Mouse (Mus musculus) midbrain, embryonic 11.5 days (tissue): ENCODE data around the gene Ttf2. TPM values are rescaled to one million over a fixed set of nuclear protein-coding genes. Genes with fewer than 3 reads are reported as not detected.

Experiments
- ATAC-seq: fragments of 200-750 bp; cut with Nextera tagmentation; 2 replicates; pipeline ENCODE4 v1.8.0; 2017; ENCODE audit warnings: moderate TSS enrichment, moderate library complexity; ENCODE audit not compliant: low FRiP score
- DNase-seq: peaks from one replicate; pipeline ENCODE4 v3.0.0; 2015; ENCODE audit warnings: low spot score; ENCODE audit errors: missing footprints
- H3K27ac ChIP-seq: fragments of 300-500 bp; sonication (generic); 2 replicates; pipeline ENCODE4 v1.5.1; 2014; ENCODE audit warnings: low read depth, low read length
- H3K27me3 ChIP-seq: fragments of 300-500 bp; sonication (generic); 2 replicates; pipeline ENCODE4 v1.6.1; 2014; ENCODE audit warnings: mild to moderate bottlenecking, low read length, moderate library complexity, mixed read lengths; ENCODE audit not compliant: control insufficient read depth, insufficient read depth
- H3K36me3 ChIP-seq: fragments of 300-500 bp; sonication (generic); 2 replicates; pipeline ENCODE4 v1.6.1; 2014; ENCODE audit warnings: mild to moderate bottlenecking, low read length, moderate library complexity, mixed read lengths; ENCODE audit not compliant: control insufficient read depth, insufficient read depth
- H3K4me1 ChIP-seq: fragments of 300-500 bp; sonication (generic); 2 replicates; pipeline ENCODE4 v1.6.1; 2014; ENCODE audit warnings: low read length; ENCODE audit not compliant: control insufficient read depth, insufficient read depth
- H3K4me2 ChIP-seq: fragments of 300-500 bp; sonication (generic); 2 replicates; pipeline ENCODE4 v1.6.1; 2014; ENCODE audit warnings: mild to moderate bottlenecking, moderate library complexity
- H3K4me3 ChIP-seq: fragments of 300-500 bp; sonication (generic); 2 replicates; pipeline ENCODE4 v1.5.1; 2014; ENCODE audit warnings: low read depth, low read length
- H3K9ac ChIP-seq: fragments of 300-500 bp; sonication (generic); 2 replicates; pipeline ENCODE4 v1.6.1; 2014; ENCODE audit warnings: low read length
- H3K9me3 ChIP-seq: fragments of 300-500 bp; sonication (generic); 2 replicates; pipeline ENCODE4 v1.6.1; 2016; ENCODE audit warnings: low read length; ENCODE audit not compliant: control insufficient read depth
- WGBS: fragments of 180-500 bp; shearing (Covaris S2); extraction: QIAGEN DNeasy Blood & Tissue Kit; methylation state at CpG from one replicate; pipeline ENCODE4 v1.1.7; 2014; 5-methylcytosine and 5-hydroxymethylcytosine counted together
- polyA plus RNA-seq: library from polyadenylated mRNA; unstranded; fragments of >200 nt; fragmentation: Nextera tagmentation; extraction: Ambion mirVana; gene quantifications from 2 replicates; pipeline ENCODE4 v1.2.1, GENCODE M21; 2014

Gene Ttf2
- polyA plus RNA-seq, 1 experiment from 2014 or later: 26.9 TPM

DNA sequence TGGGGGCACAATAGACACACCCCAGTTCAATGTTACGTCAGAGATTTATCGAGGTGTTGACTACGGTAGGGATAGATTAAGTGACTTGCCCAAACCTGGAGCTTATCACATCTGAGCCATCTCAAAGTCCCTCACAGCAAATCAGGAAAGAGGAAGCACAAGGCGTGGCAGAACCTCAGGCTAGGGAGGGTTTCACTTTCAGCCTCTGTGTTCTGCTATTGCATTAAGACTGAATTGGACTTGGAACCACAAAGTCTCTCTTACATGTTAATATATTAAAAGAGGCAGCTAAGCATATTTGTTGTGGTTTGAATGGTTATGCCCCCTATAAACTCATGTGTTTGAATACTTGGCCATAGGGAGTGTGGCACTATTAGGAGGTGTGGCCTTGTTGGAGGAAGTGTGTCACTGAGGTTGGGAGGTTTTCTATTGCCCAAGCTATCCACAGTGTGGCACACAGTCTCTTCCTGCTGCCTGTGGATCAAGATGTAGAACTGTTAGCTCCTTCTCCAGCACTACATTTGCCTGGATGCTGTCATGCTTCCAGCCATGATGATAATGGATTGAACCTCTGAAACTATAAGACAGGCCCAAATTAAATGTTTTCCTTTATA, 41.2 kb upstream of the Ttf2 start:
- H3K4me1 ChIP-seq: peaks cover 3% of the 10 kb centered on the region; the same call in 1 of the 2 replicates
- no peak overlapping the region for H3K4me2 ChIP-seq
- 95% methylated on average over 4 of the region's 4 CpGs for WGBS
- no peak overlapping the region for H3K4me3 ChIP-seq
- peak; percentile 37 for DNase-seq
- no peaks in the 10 kb centered on the region for H3K27me3 ChIP-seq
- H3K9ac ChIP-seq: no peak overlapping the region
- no peak for ATAC-seq
- no peak overlapping the region for H3K27ac ChIP-seq
- no peaks in the 10 kb centered on the region for H3K9me3 ChIP-seq
- no peaks in the 10 kb centered on the region for H3K36me3 ChIP-seq

GRCm38 (mm10) chr3:101007112-101007782, 37.8 kb upstream of the Ttf2 start:
- H3K36me3 ChIP-seq: no peaks in the 10 kb centered on the region
- no peaks in the 10 kb centered on the region for H3K9me3 ChIP-seq
- no peak overlapping the region for H3K4me3 ChIP-seq
- 79% methylated on average over 5 of the region's 5 CpGs for WGBS
- no peaks in the 10 kb centered on the region for H3K4me1 ChIP-seq
- DNase-seq: no peak
- no peak overlapping the region for H3K9ac ChIP-seq
- no peak for ATAC-seq
- H3K27me3 ChIP-seq: no peaks in the 10 kb centered on the region
- no peak overlapping the region for H3K4me2 ChIP-seq
- no peak overlapping the region for H3K27ac ChIP-seq

DNA sequence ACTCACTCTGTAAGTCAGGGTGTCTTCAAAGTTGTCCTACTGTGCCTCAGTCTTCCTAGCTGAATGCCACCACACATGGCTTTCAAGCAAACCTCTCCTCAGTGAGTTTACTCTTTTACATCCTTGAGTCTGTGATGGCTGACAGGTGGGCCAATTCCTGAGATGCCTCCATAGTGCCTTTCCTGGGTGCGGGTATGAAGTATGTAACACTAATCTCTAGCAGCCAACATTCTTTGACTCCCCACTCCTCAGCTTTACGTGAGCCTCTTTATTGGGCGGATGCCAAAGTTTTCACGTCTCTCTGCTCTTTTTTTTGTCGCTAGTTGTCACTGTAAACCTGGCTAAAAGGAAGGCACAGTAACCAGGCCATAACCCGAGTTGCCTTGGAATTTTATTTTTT, 35.9 kb upstream of the Ttf2 start:
- DNase-seq: peak; percentile 31
- no peak overlapping the region for H3K4me2 ChIP-seq
- no peak overlapping the region for H3K9ac ChIP-seq
- no peaks in the 10 kb centered on the region for H3K36me3 ChIP-seq
- no peak overlapping the region for H3K4me3 ChIP-seq
- WGBS: 88% methylated on average over 6 of the region's 6 CpGs
- no peak for ATAC-seq
- no peaks in the 10 kb centered on the region for H3K27me3 ChIP-seq
- H3K4me1 ChIP-seq: no peaks in the 10 kb centered on the region
- no peaks in the 10 kb centered on the region for H3K9me3 ChIP-seq
- no peak overlapping the region for H3K27ac ChIP-seq

DNA sequence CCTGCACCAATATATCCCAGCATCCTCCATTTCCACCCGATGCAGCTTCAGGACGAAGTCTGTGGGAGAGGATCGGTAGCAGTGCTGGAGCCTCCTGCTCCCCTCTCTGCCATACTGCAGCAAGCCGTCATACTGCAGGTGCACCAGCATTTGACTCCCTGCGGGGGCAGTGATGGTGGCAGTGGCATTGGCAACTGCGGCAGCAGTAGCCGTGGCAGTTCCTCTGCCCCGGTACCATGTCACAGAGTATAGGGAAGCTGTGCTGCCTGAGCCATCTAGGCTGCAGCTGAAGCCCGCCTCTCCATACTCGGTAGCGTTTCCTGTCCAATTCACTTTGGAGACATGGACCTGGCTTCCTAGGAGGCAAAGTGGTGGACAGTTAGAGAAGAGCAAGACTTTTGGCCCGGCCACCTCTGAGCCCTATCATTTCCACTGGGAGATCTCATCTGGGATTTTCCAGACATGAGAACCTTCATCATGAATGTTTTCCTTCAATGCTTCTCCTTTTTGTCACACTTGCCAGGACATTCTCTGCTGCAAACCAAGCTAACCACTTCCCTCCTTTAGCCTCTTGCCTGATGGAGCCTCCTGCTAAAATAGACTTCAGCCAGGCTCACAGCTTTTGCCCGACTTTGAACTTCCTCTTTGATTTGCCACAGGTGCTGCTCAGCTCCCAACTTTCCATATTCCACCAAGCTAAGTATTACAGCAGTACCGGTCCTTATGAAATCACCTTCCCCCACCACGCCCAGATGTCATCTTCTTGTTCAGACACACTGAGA, 34.3 kb upstream of the Ttf2 start:
- H3K27ac ChIP-seq: no peak overlapping the region
- no peak for DNase-seq
- H3K36me3 ChIP-seq: no peaks in the 10 kb centered on the region
- no peak for ATAC-seq
- H3K4me3 ChIP-seq: no peak overlapping the region
- H3K4me2 ChIP-seq: no peak overlapping the region
- no peak overlapping the region for H3K9ac ChIP-seq
- no peaks in the 10 kb centered on the region for H3K4me1 ChIP-seq
- H3K9me3 ChIP-seq: no peaks in the 10 kb centered on the region
- 87% methylated on average over 15 of the region's 15 CpGs for WGBS
- no peaks in the 10 kb centered on the region for H3K27me3 ChIP-seq

DNA sequence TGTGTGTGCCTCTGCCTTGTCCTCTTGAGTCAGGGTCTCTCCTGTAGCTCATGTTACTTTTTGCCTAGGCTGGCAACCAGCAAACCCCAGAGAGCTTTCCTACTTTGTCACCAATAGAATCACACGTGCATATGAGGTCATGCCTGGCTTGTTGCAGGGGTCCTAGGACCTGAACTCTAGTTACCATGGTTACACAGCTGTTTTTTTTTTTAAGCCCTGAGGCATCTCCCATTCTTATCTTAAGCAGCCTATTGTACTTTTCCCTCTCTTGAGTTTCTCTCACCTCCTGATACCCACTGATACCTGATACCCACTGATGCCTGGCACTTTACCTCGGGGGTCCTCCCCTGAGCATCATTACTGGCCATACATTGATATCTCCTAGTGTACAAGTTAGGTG, 30.3 kb upstream of the Ttf2 start:
- Histone ChIP-seq H3K4me1 (no peaks in the 10 kb centered on the region), H3K27ac (no peak overlapping the region), H3K4me2 (no peak overlapping the region), H3K9ac (no peak overlapping the region), H3K4me3 (no peak overlapping the region), H3K36me3 (no peaks in the 10 kb centered on the region), H3K27me3 (no peaks in the 10 kb centered on the region), H3K9me3 (no peaks in the 10 kb centered on the region)
- WGBS: 27% methylated on average over 2 of the region's 2 CpGs
- DNase-seq (peak; percentile 56), ATAC-seq (no peak)

- Histone ChIP-seq H3K27ac (no peak overlapping the region), H3K4me1 (no peaks in the 10 kb centered on the region), H3K4me2 (no peak overlapping the region), H3K4me3 (no peak overlapping the region), H3K27me3 (no peaks in the 10 kb centered on the region), H3K36me3 (no peaks in the 10 kb centered on the region), H3K9me3 (no peaks in the 10 kb centered on the region), H3K9ac (no peak overlapping the region)
- peak; percentile 94 for DNase-seq
- peak; percentile 46; the same call in 1 of the 2 replicates for ATAC-seq
- 24% methylated on average over 6 of the region's 6 CpGs for WGBS
Observed at GRCm38 (mm10) chr3:100998904-100999340, 29.5 kb upstream of the Ttf2 start.

- Histone ChIP-seq H3K9me3 (no peaks in the 10 kb centered on the region), H3K4me2 (no peak overlapping the region), H3K36me3 (no peaks in the 10 kb centered on the region), H3K27me3 (no peaks in the 10 kb centered on the region), H3K4me1 (no peaks in the 10 kb centered on the region), H3K9ac (no peak overlapping the region), H3K4me3 (no peak overlapping the region), H3K27ac (no peak overlapping the region)
- DNase-seq (no peak), ATAC-seq (no peak)
- WGBS: 89% methylated on average over 10 of the region's 10 CpGs
Observed at GRCm38 (mm10) chr3:100997785-100998570, 28.5 kb upstream of the Ttf2 start.

DNA sequence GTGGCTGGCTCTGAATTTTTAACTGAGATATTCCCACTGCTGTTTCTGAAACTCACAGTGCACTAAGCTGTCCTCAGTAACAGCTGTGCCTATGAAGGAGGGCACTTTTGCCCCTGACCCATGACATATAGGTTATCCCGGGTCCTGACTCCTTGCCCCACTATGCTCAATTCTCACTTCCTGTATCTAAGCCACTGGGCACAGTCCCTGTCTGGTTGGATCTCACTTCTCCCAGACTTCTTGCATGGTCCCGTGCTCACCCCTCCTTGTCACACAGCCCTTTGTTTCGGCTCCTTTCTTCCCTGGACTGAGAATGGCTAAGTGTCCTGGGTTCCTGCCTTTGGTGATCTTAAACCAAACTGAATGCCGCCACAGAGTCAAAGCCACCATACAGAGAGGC, 24.8 kb upstream of the Ttf2 start:
- H3K36me3 ChIP-seq: no peaks in the 10 kb centered on the region
- no peak for DNase-seq
- no peak overlapping the region for H3K4me2 ChIP-seq
- H3K4me1 ChIP-seq: no peaks in the 10 kb centered on the region
- no peaks in the 10 kb centered on the region for H3K27me3 ChIP-seq
- no peak overlapping the region for H3K4me3 ChIP-seq
- no peak overlapping the region for H3K27ac ChIP-seq
- H3K9me3 ChIP-seq: no peaks in the 10 kb centered on the region
- no peak for ATAC-seq
- no peak overlapping the region for H3K9ac ChIP-seq
- WGBS: 76% methylated on average over 4 of the region's 4 CpGs
